Mouse (Mus musculus) common myeloid progenitor, adult 5-6 weeks (primary cell): ENCODE measurements around the gene Tigit. TPM values are rescaled to one million over a fixed set of nuclear protein-coding genes. Genes with fewer than 3 reads are reported as not detected.

Experiments
- ATAC-seq: replicated peaks from 2 replicates; pipeline ENCODE4 v1.8.0; 2016; ENCODE audit warnings: low read depth, mild to moderate bottlenecking, moderate TSS enrichment, inconsistent platforms; ENCODE audit not compliant: poor library complexity, severe bottlenecking
- total RNA-seq: library from RNA; stranded (forward); fragments of 200-1000, 187-1606 nt; gene quantifications from 2 replicates; pipeline ENCODE4 v1.2.3, GENCODE M21; 2017

Tigit gene
- total RNA-seq: not detected in 2 replicates

GRCm38 (mm10) chr16:43663978-43664579, at the start of gene Tigit:
Gene Tigit, minus strand, starts transcription at chr16:43664146.
- 0 out of 2 replicates have a peak, but pooled peaks have one; percentile 45 for ATAC-seq

- ATAC-seq: no peak
These were observed 47.4 kb upstream of the Tigit start for GRCm38 (mm10) chr16:43711361-43711760.

GRCm38 (mm10) chr16:43710651-43711050, 46.7 kb upstream of the Tigit start:
- ATAC-seq: no peak

- no peak; the same call in 1 of the 2 replicates for ATAC-seq
These were observed 46.2 kb upstream of the Tigit start for GRCm38 (mm10) chr16:43710134-43710475.

- ATAC-seq: peak; percentile 86
These were observed 45.6 kb upstream of the Tigit start for GRCm38 (mm10) chr16:43709432-43710133.

GRCm38 (mm10) chr16:43709062-43709413, 45.1 kb upstream of the Tigit start:
- ATAC-seq: no peak

GRCm38 (mm10) chr16:43708335-43709061, 44.6 kb upstream of the Tigit start:
- no peak for ATAC-seq

GRCm38 (mm10) chr16:43701765-43702504, 38.0 kb upstream of the Tigit start:
- ATAC-seq: no peak

- ATAC-seq: no peak
These were observed 36.6 kb upstream of the Tigit start for GRCm38 (mm10) chr16:43700575-43700974.

- ATAC-seq: peak; percentile 100
These were observed 35.0 kb upstream of the Tigit start for GRCm38 (mm10) chr16:43698735-43699649.

GRCm38 (mm10) chr16:43697772-43698171, 33.8 kb upstream of the Tigit start:
- no peak for ATAC-seq

GRCm38 (mm10) chr16:43695852-43696251, 31.9 kb upstream of the Tigit start:
- ATAC-seq: no peak

- no peak for ATAC-seq
These were observed 30.2 kb upstream of the Tigit start for GRCm38 (mm10) chr16:43694104-43694503.

- no peak for ATAC-seq
These were observed 28.7 kb upstream of the Tigit start for GRCm38 (mm10) chr16:43692611-43693010.

GRCm38 (mm10) chr16:43691741-43692140, 27.8 kb upstream of the Tigit start:
- no peak for ATAC-seq

GRCm38 (mm10) chr16:43690912-43691311, 27.0 kb upstream of the Tigit start:
- no peak for ATAC-seq

GRCm38 (mm10) chr16:43690211-43690690, 26.3 kb upstream of the Tigit start:
- no peak for ATAC-seq

GRCm38 (mm10) chr16:43687968-43688367, 24.0 kb upstream of the Tigit start:
- ATAC-seq: no peak

- ATAC-seq: no peak
These were observed 10.5 kb upstream of the Tigit start for GRCm38 (mm10) chr16:43674400-43674799.
